Mouse (Mus musculus) MEL-GATA-1-ER (cell line): ENCODE measurements around the gene Wdr24.
"Not testable (repeated sequence)": the region's sequence is repeated elsewhere in the genome, so short reads cannot be mapped to it uniquely, and the experiment has no call there.

Experiments
- DNase-seq: peaks from one replicate; pipeline ENCODE4 v3.0.0-alpha.2; 2012; ENCODE audit warnings: low read depth; ENCODE audit errors: extremely low read depth

Gene Wdr24

DNA sequence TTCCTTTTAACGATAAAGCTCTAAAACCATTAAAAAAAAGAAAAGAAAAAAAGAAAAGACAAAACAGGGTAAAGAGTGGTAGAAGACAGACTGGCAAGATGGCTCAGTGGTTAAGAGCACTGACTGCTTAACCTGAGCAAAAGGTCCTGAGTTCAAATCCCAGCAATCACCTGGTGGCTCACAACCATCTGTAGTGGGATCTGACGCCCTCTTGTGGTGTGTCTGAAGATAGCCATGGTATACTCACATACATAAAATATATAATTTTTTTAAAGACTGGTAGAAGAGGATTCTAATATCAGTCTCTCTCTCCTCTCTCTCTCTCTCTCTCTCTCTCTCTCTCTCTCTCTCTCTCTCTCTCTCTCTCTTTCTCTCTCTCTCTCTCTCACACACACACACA lies 16.0 kb upstream of the Wdr24 start:
- DNase-seq = not testable (repeated sequence)

DNA sequence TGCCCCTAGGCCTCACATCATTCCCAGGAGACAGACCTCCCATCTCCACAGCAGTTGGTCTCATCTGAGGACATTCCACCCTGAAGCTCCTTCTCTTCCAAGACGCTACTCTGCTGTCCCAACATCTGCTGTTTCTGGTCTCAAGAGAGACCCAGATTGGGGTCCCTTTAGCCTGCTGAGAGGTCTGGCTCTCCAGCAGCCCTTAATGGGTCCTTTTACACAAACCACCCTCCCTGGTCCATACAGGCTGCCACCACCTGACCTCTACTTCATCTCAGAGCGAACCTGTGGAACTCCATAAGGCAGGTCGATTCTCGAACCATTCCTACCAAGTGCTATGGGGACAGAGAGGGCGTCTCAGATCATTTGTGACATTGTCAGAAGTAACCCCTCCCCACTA lies 15.4 kb upstream of the Wdr24 start:
- no peak for DNase-seq

- no peak for DNase-seq
Measured at GRCm38 (mm10) chr17:25808789-25809605, 14.4 kb upstream of the Wdr24 start, which contains the start of gene Fbxl16. TSS of gene Fbxl16 (plus strand) at chr17:25809085.

GRCm38 (mm10) chr17:25809606-25810340 lies 13.7 kb upstream of the Wdr24 start:
- DNase-seq = no peak

DNA sequence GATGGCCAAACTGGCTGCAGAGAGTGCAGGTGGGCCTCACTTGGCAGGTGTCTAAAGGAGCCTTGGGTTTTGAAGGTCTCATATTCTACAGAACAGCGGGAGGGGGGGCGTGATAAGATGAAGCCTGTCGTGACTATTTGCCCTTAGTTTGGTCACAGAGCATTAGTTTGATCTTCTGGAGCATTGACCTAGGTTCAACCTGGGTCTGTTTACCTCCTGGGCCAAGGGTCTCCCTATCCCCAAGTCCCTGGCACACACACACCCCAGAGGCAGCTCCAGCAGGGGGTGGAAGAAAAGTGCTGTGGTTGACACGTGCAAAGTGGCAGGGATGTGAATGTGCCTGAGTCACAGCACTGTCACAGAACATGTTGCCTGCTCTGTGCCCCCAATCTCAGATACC lies 12.5 kb upstream of the Wdr24 start:
- DNase-seq = no peak

- no peak for DNase-seq
Measured at GRCm38 (mm10) chr17:25813471-25813870, 10.0 kb upstream of the Wdr24 start.

- DNase-seq = no peak
Measured at GRCm38 (mm10) chr17:25817662-25818061, 5.8 kb upstream of the Wdr24 start.

- DNase-seq = no peak
Measured at GRCm38 (mm10) chr17:25818851-25819780, 4.3 kb upstream of the Wdr24 start.

DNA sequence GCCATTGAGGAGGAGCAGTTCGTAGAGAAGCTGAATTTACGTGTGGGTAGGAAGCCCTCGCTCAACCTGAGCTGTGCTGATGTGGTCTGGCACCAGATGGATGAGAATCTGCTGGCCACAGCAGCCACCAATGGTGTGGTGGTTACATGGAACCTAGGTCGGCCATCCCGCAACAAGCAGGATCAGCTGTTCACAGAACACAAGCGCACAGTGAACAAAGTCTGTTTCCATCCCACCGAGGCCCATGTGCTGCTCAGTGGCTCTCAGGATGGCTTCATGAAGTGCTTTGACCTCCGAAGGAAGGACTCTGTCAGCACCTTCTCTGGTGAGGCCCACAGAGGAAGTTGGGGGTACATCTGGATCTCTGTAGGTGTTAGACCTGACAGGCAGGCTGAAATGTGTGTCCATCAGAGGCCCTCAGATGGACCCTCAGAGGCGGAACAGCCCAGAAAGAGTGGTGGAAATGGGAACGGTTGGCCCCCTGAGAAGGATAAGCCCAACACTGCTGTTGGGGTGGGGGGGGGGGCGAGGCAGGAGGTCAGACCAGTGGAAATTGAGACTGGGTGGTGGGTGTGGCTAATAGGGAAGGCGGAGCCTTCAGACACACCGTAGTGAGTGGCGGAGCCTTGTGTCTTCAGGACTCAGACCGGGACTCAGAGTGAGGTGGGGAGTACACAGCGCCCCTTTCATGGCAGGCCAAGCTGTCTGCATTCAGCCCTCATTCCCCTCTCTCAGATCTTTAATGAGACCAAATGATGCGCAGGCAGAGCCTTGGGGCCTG lies 1.1 kb downstream of the Wdr24 start:
- peak; percentile 67 for DNase-seq

- no peak for DNase-seq
Measured at GRCm38 (mm10) chr17:25825311-25825710, 1.9 kb downstream of the Wdr24 start.

- no peak for DNase-seq
Measured at GRCm38 (mm10) chr17:25825984-25826570, 2.6 kb downstream of the Wdr24 start.

DNA sequence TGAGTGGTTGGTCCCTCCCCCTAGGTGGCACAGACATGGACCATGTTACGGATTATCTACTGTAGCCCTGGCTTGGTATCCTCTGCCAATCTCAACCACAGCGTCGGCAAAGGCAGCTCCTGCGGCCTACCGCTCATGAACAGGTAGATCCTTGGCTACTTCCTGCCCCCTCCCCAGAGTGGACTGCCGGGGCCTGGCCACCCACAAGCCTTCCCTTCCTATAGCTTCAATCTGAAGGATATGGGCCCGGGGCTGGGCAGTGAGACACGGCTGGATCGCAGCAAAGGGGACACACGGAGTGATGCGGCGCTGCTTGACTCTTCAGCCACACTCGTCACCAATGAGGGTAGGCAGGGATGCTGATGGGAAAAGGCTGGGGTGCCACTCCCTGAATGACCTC lies 3.6 kb downstream of the Wdr24 start:
- DNase-seq = no peak

DNA sequence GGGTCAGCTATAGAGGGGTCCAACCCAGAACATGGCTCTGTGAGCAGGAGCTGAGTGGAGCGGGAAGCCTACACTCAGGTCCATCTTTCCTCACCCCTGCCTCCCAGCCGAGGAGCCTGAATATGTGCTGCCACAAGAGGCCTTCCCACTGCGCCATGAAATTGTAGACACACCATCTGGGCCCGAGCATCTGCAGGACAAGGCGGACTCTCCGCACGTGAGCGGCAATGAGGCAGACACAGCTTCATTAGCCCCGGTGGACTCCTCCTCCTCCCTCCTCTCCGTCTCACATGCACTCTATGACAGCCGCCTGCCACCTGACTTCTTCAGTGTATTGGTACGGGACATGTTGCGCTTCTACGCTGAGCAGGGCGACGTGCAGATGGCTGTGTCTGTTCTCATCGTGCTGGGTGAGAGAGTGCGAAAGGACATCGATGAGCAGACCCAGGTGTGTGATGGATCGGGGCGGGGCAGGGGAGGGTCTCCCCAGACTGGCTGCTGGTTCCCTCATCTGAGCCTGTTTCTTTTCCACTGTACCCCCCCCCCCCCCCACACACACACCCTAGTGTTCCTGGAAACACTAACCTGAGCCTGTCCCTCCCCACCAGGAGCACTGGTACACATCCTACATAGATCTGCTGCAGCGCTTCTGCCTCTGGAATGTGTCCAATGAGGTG lies 4.3 kb downstream of the Wdr24 start:
- no peak for DNase-seq

DNA sequence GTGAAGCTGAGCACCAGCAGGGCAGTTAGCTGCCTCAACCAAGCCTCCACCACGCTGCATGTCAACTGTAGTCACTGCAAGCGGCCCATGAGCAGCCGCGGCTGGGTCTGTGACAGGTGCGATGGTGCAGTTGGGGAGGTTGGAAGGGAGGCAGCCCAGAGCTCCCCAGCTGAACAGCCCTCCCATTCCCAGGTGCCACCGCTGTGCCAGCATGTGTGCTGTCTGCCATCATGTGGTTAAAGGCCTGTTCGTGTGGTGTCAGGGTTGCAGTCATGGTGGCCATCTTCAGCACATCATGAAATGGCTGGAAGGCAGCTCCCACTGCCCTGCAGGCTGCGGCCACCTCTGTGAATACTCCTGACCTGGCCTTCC lies 4.8 kb downstream of the Wdr24 start:
- DNase-seq = no peak

DNA sequence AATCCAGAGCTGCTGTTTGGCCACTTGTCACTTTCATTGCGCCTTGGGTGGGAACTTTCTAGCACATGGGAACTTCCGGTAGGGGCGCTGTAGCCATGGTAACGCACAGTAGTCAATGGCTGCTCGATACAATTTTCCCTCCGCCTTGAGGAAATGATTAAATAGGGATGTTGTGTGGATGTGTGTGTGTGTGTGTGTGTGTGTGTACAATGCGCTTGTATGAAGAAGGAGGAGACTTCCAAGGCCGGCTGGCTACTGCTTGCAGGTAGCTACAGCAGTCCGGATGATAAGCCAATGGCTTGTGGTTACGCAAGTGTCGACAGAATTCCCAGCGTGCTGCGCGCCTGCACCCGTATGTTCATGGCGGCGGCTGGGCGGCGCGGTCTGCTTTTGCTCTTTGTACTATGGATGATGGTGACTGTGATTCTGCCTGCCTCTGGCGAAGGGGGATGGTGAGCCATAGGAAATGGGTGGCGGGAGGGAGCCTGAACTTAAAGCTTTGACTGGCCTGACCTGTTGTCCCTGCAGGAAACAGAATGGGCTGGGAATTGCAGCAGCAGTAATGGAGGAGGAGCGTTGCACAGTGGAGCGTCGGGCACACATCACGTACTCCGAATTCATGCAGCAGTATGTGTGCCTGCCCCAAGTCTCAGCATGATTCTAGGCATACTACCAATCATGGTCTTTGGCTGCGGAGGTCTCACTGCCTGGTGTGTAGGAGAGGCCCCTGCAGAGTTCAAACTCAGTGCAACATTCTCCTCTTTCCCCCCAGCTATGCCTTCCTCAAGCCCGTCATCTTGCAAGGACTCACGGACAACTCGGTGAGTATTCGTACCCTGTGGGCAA lies 5.5 kb downstream of the Wdr24 start, which contains the start of gene Jmjd8:
Gene Jmjd8 (plus strand): TSS at position 156 of the 846 bp plus-strand sequence.
- DNase-seq = no peak

- DNase-seq = no peak
Measured at GRCm38 (mm10) chr17:25829558-25830017, 6.2 kb downstream of the Wdr24 start.

GRCm38 (mm10) chr17:25830200-25830753 lies 6.8 kb downstream of the Wdr24 start:
- no peak for DNase-seq

GRCm38 (mm10) chr17:25830806-25831431 lies 7.5 kb downstream of the Wdr24 start:
- no peak for DNase-seq
